Mouse (Mus musculus) testis, adult 2 months (tissue): ENCODE data around the gene Epc2.

Experiments
- CTCF ChIP-seq: fragments of 200-500 bp; IDR thresholded peaks from 2 replicates; pipeline ENCODE4 v1.5.1; 2012; ENCODE audit warnings: low read depth, mild to moderate bottlenecking, inconsistent platforms, low read length, moderate library complexity; ENCODE audit not compliant: control insufficient read depth, insufficient read depth, insufficient replicate concordance
- POLR2A ChIP-seq: fragments of 200-500 bp; IDR thresholded peaks from 2 replicates; pipeline ENCODE4 v1.6.1; 2012; ENCODE audit warnings: low read depth, mild to moderate bottlenecking, inconsistent platforms, low read length, moderate library complexity; ENCODE audit not compliant: control insufficient read depth

DNA sequence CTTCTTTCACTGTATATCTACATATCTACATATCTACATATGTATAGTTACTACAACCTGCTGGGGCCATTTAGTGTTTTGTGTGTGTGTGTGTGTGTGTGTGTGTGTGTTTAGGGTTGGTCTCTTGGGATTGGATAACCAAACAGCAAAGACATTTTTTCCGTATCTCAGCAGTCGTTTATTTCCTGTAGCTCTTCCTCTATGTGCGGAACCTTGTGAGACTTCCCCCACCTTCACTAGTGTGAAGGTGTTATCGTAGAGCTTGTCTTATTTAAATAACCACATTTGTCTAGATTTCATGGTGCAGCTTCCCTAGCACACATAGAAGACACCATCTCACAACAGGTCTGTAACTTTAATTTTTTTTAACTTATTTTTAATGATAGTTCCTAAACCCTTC lies 106.1 kb downstream of the Epc2 start:
- TF ChIP-seq CTCF: no peak
- no peak for TF ChIP-seq POLR2A
